Mouse (Mus musculus): ENCODE data around the gene Fggy.

The Fggy gene

DNA sequence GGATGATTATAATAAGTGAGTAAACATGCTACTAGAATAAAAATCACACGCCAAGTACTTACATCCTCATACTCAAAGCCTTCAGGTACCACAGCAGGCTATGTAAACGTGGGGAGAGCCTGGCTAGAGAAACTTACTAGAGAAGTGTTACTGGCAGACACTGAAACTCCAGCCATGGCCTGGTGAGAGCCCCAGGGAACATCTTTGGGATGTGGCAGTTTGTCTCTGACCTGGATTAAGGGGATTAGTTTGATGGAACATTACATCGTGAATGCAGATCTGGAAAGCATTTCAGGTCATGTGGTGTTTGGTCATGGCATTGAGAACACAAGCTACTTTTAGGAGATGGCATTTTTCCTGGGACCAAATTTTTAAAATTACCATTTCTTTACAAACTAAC is 303.3 kb downstream of the Fggy start:
- DNase-seq (ENCODE audit: low spot score in 2 of 2), result no peak

DNA sequence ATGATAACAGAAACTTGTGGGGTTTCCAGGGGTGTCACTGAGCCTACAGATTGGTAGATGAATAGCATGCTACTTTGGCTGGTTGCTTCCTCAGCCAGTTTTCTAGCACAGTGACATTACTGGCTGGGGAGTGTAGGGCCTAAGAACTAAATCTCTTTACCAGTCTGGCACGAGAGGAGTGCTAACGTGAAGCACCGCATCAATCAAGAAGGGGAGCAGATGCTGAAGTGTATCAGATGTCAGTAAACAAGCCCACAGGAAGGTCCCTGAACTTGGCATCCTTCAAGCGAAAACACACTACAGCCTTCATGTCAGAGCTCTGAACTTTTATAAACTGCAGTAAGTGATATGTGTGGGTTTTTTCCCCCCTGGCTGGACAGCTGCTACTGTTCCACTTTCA is 303.8 kb downstream of the Fggy start:
- DNase-seq (ENCODE audit: low spot score in 2 of 2), result no peak

- no peak for DNase-seq (ENCODE audit: low spot score in 2 of 2)
These were observed 304.4 kb downstream of the Fggy start for GRCm38 (mm10) chr4:95861741-95862155.

GRCm38 (mm10) chr4:95862276-95862675 is 305.0 kb downstream of the Fggy start:
- no peak for DNase-seq (ENCODE audit: low spot score in 2 of 2)

DNA sequence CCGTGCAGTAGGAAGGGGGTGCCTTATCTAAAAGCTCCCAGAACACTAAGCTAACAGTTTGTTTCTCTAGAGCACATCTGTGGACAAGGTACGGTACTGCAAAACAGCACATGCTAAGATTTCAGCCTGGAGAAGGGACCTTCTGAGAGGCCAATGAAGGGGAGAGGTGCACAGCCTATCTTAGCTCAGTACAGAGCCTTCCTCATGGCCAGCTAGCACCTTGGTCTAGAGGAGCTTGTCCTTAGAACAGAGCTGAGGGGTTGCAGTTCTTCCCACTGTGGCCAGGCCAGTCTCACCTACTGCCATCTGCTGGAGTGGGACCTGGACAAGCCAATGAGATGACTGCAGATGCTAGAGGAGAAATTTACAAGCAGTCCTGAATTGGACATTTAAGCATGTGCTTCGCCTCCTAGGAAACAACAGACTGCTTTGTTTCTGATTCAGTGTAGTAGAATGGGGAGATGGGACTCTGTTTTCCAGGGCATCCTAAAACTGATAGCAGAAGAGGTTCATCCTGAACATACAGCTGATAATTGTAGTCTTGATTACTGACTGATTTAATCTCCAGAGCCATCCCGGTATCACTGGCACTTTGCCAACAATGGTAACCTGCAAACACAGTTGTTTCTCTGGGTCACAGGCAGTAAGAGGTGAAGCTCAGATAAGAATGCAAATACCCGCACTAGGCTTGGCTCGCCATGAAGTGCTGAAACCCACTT is 305.6 kb downstream of the Fggy start:
- peak in 1 of 2 experiments; percentile 11 for DNase-seq (ENCODE audit: low spot score in 2 of 2)

GRCm38 (mm10) chr4:95863500-95863803 is 306.1 kb downstream of the Fggy start:
- no peak for DNase-seq (ENCODE audit: low spot score in 2 of 2)

GRCm38 (mm10) chr4:95865251-95865650 is 307.9 kb downstream of the Fggy start:
- DNase-seq (ENCODE audit: low spot score in 2 of 2), result no peak

DNA sequence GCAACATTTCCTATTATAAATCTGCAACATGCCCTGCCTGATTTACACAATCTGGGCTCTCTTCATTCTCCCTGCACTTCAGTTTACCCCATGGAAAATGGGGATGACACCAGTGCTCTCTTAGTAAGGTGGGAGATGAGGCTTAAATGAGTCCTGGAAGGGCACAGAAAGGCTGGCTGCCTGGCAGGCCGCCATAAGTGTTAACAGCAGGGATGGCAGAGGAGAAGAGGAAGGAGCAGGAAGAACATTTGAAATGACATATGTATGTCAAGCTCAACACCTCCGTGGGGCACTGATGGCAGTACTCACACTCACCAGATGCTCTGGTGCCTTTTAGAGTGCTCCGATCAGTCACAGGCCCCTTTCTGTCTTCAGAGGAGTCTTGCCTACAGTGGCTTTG is 308.6 kb downstream of the Fggy start:
- DNase-seq (ENCODE audit: low spot score in 2 of 2), result no peak

DNA sequence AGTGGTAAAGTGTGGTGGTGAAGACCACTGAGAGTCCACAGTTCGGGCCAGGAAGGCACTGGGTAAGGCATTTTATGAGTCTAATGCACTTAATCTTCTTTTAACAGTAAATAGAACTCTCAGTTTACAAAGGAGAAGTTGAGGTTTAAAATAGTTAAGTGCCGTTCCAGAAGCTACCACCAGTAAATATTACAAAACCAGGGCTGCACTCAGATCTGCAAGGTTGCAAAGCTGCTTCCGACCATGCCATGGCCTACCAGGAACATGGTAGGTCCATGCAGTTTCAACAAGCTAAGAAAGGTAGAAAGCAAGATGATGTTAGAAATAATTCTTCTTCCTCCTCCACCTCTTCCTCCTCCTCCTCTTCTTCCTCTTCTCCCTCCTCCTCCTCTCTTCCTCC is 309.8 kb downstream of the Fggy start:
- DNase-seq (ENCODE audit: low spot score in 2 of 2), result no peak

DNA sequence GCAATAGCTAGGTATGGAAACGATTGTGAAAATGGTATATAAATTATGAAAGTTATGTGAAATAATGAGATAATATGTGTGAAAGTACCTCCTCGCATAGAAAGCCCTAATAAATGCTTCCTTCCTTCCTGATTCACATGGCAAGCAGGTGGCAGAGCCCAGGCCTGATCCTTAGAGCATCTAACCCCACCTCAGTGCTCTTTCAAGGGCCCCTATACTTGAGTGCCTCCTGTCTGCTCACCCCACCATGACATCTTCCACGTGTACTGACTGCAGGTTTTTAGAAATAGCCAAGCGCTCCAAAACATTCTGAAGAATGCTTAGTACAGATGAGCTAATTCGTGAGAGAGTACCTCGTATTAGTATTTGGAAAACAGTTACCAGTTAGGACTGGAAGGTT is 311.0 kb downstream of the Fggy start:
- DNase-seq (ENCODE audit: low spot score in 2 of 2), result no peak

DNA sequence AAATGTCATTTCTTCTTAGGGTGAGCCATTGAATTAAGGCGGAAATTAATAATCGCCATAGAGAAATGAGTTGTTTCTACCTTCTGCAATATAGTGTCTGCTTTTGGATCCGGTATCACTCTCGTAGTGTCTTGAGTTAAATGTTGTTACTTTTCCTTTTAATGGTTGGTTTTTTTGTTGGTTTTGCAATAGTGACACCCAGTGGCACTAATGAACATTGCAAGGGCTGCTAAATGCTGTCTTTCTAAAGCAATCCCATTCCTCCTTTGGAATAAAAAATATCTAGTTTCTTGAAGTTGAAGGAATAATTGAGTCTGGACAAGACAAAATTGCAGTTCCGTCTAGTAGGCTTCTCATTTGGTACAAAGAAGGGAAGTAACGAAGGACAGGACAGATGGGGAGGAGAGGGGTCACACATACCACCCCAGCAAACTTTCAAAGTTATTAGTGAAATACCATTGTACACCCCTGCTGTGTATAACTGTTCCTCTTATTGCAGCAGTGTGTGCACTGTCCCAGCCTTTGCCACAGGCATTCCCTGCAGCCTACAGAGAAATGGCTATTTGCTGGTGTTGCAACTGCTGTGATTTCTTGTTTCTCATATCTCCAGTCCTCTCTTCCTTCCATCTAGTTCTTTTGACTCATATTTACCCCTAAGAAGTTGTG is 314.0 kb downstream of the Fggy start:
- DNase-seq (ENCODE audit: low spot score in 2 of 2), result peak in 1 of 2 experiments; percentile 75

GRCm38 (mm10) chr4:95875896-95876295 is 318.6 kb downstream of the Fggy start:
- DNase-seq (ENCODE audit: low spot score in 2 of 2), result no peak

GRCm38 (mm10) chr4:95877436-95877835 is 320.1 kb downstream of the Fggy start:
- DNase-seq (ENCODE audit: low spot score in 2 of 2), result no peak

GRCm38 (mm10) chr4:95881751-95882350 is 324.5 kb downstream of the Fggy start:
- DNase-seq (ENCODE audit: low spot score in 2 of 2), result no peak

GRCm38 (mm10) chr4:95884184-95885145 is 327.2 kb downstream of the Fggy start:
- no peak for DNase-seq (ENCODE audit: low spot score in 2 of 2)

DNA sequence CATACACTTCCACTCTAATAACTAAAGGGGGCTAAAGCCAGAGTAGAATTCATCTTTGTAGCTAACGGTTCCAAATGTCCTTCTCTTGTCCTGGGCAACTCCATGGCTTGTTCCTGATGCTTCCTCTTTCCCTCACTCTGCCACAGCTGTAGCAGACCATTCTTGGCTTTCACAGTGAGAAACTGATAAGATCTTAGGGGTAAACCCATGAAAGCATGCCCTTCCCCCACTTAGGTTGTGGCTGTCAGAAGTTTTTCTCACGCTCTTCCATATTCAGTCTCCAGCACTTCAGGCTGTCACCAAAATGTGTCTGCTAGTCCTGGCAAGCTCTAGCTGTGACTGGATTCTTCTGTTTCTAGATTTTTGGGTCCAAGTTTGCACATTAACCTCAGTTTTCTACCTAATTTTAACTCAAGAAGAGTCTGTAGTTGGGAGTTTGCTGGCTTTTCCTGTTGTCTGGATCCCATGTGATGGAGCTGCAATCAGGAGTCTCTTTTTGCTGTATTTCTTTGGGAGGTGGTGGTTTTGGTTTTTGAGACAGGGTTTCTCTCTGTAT is 338.0 kb downstream of the Fggy start:
- no peak for DNase-seq (ENCODE audit: low spot score in 2 of 2)

DNA sequence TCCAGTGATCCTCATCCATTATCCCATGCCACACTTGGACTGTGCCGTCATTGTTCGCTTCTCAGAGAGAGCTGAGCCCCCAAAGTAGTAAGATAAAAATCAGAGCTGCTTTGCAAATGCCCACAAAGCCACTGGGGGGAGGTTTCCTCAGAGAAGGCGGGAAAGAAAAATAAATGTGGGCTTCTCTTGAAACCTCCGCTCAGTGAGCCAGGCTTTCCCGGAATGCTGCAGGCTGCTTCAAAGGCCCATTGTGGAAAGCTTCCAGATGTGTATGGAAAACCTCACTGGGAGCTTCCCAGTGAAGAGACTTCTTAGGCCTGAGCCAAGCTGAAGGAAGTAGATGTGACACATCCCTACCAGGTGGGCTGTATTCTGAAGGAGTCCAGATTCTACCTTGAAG is 339.3 kb downstream of the Fggy start:
- no peak for DNase-seq (ENCODE audit: low spot score in 2 of 2)

DNA sequence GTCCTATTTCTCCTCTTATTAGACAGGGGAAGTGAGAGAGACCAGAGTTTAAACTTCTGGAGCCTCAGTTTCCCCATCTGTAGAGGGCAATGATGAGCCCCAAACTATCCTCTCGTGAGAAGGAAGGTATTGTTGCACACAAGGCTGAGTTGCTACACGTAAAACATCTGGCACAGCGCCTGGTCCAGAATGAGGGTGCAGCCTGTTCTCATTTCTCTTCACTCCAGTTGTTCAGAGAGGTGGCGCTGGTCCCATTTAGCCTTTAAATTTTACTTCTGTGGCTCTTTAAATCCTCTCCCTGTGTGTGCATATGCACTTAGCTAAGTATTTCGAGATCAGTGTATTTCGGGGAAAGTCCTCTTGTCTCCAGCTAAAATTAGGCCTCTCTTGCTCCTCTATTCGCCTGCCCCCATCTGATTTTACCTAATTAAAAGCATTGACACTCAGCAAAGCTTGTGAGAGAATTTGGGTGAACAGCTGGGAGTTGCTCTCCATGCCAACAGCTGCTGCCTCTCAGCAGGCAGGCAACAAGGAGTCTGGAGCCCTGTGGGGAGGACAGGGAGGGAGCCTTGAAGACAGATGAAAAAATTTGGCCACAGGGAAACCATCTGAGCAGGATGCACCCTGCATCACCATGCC is 340.0 kb downstream of the Fggy start:
- peak; percentile 49 to 65 for DNase-seq (ENCODE audit: low spot score in 2 of 2)

DNA sequence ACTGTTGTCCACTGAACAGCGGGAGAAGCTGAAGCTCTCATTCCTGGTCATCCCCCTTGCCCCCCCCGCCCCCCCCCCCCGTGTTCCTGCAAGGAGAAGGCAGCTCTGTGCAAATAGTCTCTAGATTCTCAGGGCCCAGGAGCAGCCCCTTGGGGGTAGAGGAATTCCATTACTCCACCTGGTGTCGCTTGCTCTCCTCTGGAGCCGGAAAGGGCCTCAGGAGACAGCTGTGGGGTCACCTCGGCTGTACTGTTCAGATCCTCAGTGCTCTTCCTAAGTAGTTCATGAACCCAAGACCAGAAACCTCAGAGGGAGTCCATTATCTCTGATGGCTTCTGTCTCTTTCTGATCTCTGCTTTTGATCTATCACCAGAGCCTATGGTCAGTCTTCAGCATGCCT is 341.4 kb downstream of the Fggy start:
- DNase-seq (ENCODE audit: low spot score in 2 of 2), result no peak

GRCm38 (mm10) chr4:95899926-95900712 is 342.8 kb downstream of the Fggy start:
- DNase-seq (ENCODE audit: low spot score in 2 of 2), result no peak

- no peak for DNase-seq (ENCODE audit: low spot score in 2 of 2)
These were observed 343.5 kb downstream of the Fggy start for GRCm38 (mm10) chr4:95900815-95901214.

Measured in left cerebral cortex, adult 9 months (tissue).